Comparison of ENCODE assay signal across 8 mouse cellular contexts in the genomic region with DNA sequence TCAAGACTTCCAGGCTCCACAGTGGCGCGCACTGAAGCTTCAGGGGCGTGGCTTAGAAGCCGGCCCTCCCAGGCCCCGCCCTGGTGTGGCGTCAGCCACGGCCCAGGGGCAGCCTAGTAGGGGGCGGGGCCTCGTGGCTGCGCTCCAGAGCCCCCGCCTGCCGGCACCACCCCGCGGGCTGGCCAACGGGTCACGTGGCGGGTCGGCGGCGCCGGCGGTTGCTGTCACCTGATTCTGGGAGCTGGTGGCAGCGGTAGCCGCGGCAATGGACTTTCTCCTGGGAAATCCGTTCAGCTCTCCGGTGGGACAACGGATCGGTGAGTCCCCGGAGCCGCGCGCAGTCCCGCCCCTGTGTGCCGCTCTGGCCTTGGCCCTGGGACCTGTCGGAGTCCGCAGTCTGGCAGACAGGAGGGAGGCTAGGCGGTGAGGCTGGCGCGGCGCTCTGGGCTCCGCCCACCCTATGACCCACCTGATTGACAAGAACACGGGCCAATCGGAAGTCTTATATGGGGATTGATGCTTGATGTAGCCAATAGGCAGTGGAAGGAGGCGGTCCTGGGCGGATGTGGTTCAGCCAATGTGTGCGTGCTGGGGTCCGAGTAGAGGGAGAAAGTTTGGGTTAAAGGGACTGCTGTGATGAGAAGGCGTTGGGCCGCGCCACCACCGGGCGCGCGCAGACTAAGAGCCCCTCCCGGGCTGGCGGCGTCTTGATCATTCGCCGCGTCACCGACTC. TPM values are rescaled to one million over a fixed set of nuclear protein-coding genes. Genes with fewer than 3 reads are reported as not detected.
DNase-seq lines count a peak whose midpoint lies in the region; ATAC-seq and TF ChIP-seq lines count a peak whose summit lies in the region.

A gene (plus strand): TSS at position 195 of the 733 bp plus-strand sequence.

- H3K36me3 ChIP-seq in G1E (replicated peaks) = peaks cover 67% of the 10 kb centered on the region
- peaks cover 9% of the 10 kb centered on the region; the same call in 1 of the 2 replicates for H3K36me3 ChIP-seq in forebrain, embryonic 16.5 days (ENCODE audit: control insufficient read depth, insufficient read depth)
- peaks cover 31% of the 10 kb centered on the region for H3K36me3 ChIP-seq in lung, embryonic 14.5 days (ENCODE audit: insufficient read depth)
- peaks cover 4% of the 10 kb centered on the region; the same call in 1 of the 2 replicates for H3K36me3 ChIP-seq in thymus, adult 2 months (ENCODE audit: control insufficient read depth, insufficient read depth, low read length)

- no peaks in the 10 kb centered on the region for H3K27me3 ChIP-seq in G1E (ENCODE audit: insufficient read depth, low read length)
- H3K27me3 ChIP-seq in forebrain, embryonic 16.5 days (replicated peaks; ENCODE audit: control insufficient read depth, insufficient read depth, low read length) = no peaks in the 10 kb centered on the region
- H3K27me3 ChIP-seq in lung, embryonic 14.5 days (ENCODE audit: insufficient read depth, low read length) = no peaks in the 10 kb centered on the region
- H3K27me3 ChIP-seq in thymus, adult 2 months (ENCODE audit: control insufficient read depth, insufficient read depth, low read length) = no peaks in the 10 kb centered on the region

- peaks cover 31% of the 10 kb centered on the region for H3K4me1 ChIP-seq in G1E (ENCODE audit: insufficient read depth, low read depth, low read length)
- H3K4me1 ChIP-seq in forebrain, embryonic 16.5 days (replicated peaks; ENCODE audit: control insufficient read depth, insufficient read depth, low read length) = peaks cover 7% of the 10 kb centered on the region
- H3K4me1 ChIP-seq in lung, embryonic 14.5 days (ENCODE audit: insufficient read depth) = no peaks in the 10 kb centered on the region
- 0 out of 2 replicates have a peak, but pooled peaks cover 3% of the 10 kb centered on the region for H3K4me1 ChIP-seq in olfactory bulb, adult 2 months (ENCODE audit: control insufficient read depth, insufficient read depth, low read length)
- peaks cover 7% of the 10 kb centered on the region; the same call in 1 of the 2 replicates for H3K4me1 ChIP-seq in thymus, adult 2 months (replicated peaks; ENCODE audit: control insufficient read depth, insufficient read depth, low read length)

- intact Hi-C loops in heart, postnatal 36 days (cut with DNase I) = loop anchor here (2.0 kb wide), 3 partner anchors 17 to 75 kb away; a partner anchor contains a TSS

- peak within 1 kb of the TSS; percentile 74 for H3K9ac ChIP-seq in forebrain, embryonic 16.5 days (replicated peaks; ENCODE audit: low read depth, low read length)
- peak within 1 kb of the TSS; percentile 62 for H3K9ac ChIP-seq in lung, embryonic 14.5 days

- 0 out of 2 replicates have a peak, but pooled peaks have one; percentile 30 for TF ChIP-seq POLR2A in olfactory bulb, adult 2 months (IDR thresholded peaks at IDR 0.05; ENCODE audit: insufficient read depth, low read depth, low read length)
- peak; percentile 12; the same call in 1 of the 2 replicates for TF ChIP-seq POLR2A in thymus, adult 2 months (IDR thresholded peaks at IDR 0.05; ENCODE audit: control insufficient read depth, extremely low read depth, insufficient read depth, low read length, poor library complexity)

- H3K4me2 ChIP-seq in forebrain, embryonic 16.5 days (ENCODE audit: low read length) = peak within 1 kb of the TSS; percentile 65
- H3K4me2 ChIP-seq in lung, embryonic 14.5 days = peak within 1 kb of the TSS; percentile 78

- peak within 1 kb of the TSS; percentile 71 for H3K27ac ChIP-seq in forebrain, embryonic 16.5 days (ENCODE audit: low read length)
- peak within 1 kb of the TSS; percentile 97 for H3K27ac ChIP-seq in layer of hippocampus, adult 2 months
- peak within 1 kb of the TSS; percentile 59 for H3K27ac ChIP-seq in lung, embryonic 14.5 days (ENCODE audit: low read depth)
- H3K27ac ChIP-seq in olfactory bulb, adult 2 months (ENCODE audit: insufficient read depth, low read depth, low read length) = peak within 1 kb of the TSS; percentile 15
- no peak within 1 kb of the TSS for H3K27ac ChIP-seq in thymus, adult 2 months (ENCODE audit: control insufficient read depth, insufficient read depth, low read length)

- no peaks in the 10 kb centered on the region for H3K9me3 ChIP-seq in G1E (replicated peaks)
- H3K9me3 ChIP-seq in forebrain, embryonic 16.5 days (ENCODE audit: control insufficient read depth, low read length) = no peaks in the 10 kb centered on the region
- H3K9me3 ChIP-seq in lung, embryonic 14.5 days (ENCODE audit: low read depth, low read length) = no peaks in the 10 kb centered on the region

- ATAC-seq in G1E (ENCODE audit: extremely low read depth, insufficient number of reproducible peaks, low FRiP score, poor library complexity, severe bottlenecking) = peak; percentile 97
- ATAC-seq in forebrain, embryonic 16.5 days = peak; percentile 99
- peak; percentile 99 for ATAC-seq in lung, embryonic 14.5 days (ENCODE audit: insufficient read depth)

- no peak for TF ChIP-seq CTCF in G1E (IDR thresholded peaks at IDR 0.05; ENCODE audit: low read depth, low read length)
- no peak for TF ChIP-seq CTCF in layer of hippocampus, adult 2 months (conservative IDR thresholded peaks at IDR 0.05)
- TF ChIP-seq CTCF in lung, embryonic 14.5 days (IDR thresholded peaks at IDR 0.05; ENCODE audit: low read depth) = no peak
- TF ChIP-seq CTCF in olfactory bulb, adult 2 months (IDR thresholded peaks at IDR 0.05; ENCODE audit: insufficient read depth, low read depth, low read length) = no peak
- no peak for TF ChIP-seq CTCF in thymus, adult 2 months (IDR thresholded peaks at IDR 0.05; ENCODE audit: borderline replicate concordance, control insufficient read depth, extremely low read depth, insufficient read depth, low read length, poor library complexity)

- under 1% methylated on average over 61 of the region's 62 CpGs for WGBS in forebrain, embryonic 16.5 days
- WGBS in lung, embryonic 14.5 days = under 1% methylated on average over 62 of the region's 62 CpGs
- under 1% methylated on average over 62 of the region's 62 CpGs for WGBS in olfactory bulb, adult 2 months
- under 1% methylated on average over 62 of the region's 62 CpGs for WGBS in thymus, adult 2 months

- peak within 1 kb of the TSS; percentile 75 for H3K4me3 ChIP-seq in G1E (ENCODE audit: low read depth, low read length)
- peak within 1 kb of the TSS; percentile 72 for H3K4me3 ChIP-seq in forebrain, embryonic 16.5 days (replicated peaks; ENCODE audit: low read length)
- peak within 1 kb of the TSS; percentile 90 for H3K4me3 ChIP-seq in layer of hippocampus, adult 2 months
- peak within 1 kb of the TSS; percentile 54 for H3K4me3 ChIP-seq in lung, embryonic 14.5 days (ENCODE audit: low read depth, low read length)
- H3K4me3 ChIP-seq in olfactory bulb, adult 2 months (ENCODE audit: insufficient read depth, low read depth, low read length) = peak within 1 kb of the TSS; percentile 78
- peak within 1 kb of the TSS; percentile 60 for H3K4me3 ChIP-seq in thymus, adult 2 months (ENCODE audit: control insufficient read depth, insufficient read depth, low read length)

- DNase-seq in G1E (ENCODE audit: low spot score) = peak; percentile 97
- DNase-seq in cerebellum, adult 18-20 months = peak; percentile 93 to 99
- peak; percentile 99 to 100 for DNase-seq in heart, postnatal 36 days
- DNase-seq in layer of hippocampus, adult 2 months (ENCODE audit: low spot score in 2 of 2) = peak; percentile 97 to 99
- DNase-seq in lung, embryonic 14.5 days = peak; percentile 99
- peak; percentile 97 for DNase-seq in thymus, adult 2 months

RNA-seq across cellular contexts. Expression of the gene that starts here (rescaled TPM):
- total RNA-seq in G1E (2014; fragmentation: Nextera tagmentation) = 42.6 and 55.8 TPM in 2 replicates
- 27.7 and 29.4 TPM in 2 replicates for total RNA-seq in G1E (2017)
- polyA plus RNA-seq in G1E (2012) = 15.4 and 17.4 TPM in 2 replicates
- 13.4 and 17.4 TPM in 2 replicates for polyA plus RNA-seq in forebrain, embryonic 16.5 days (2015; fragmentation: Nextera tagmentation; extraction: Ambion mirVana)
- total RNA-seq in heart, postnatal 36 days (2021) = 10 to 100 TPM; 60.7 to 71.3 TPM
- 10 to 100 TPM; 38.7 to 40.5 TPM for total RNA-seq in layer of hippocampus, adult 2 months (2021)
- 18.7 and 20.8 TPM in 2 replicates for polyA plus RNA-seq in lung, embryonic 14.5 days (2014; fragmentation: Nextera tagmentation; extraction: Ambion mirVana)
- polyA plus RNA-seq in olfactory bulb, adult 2 months (2012; ENCODE audit: insufficient read depth, insufficient read length, low replicate concordance, missing spikeins) = 280 TPM in 1 of 2 replicates, not detected in the other
- polyA plus RNA-seq in thymus, adult 2 months (2012; rRNA removed) = 31.7 and 41.9 TPM in 2 replicates
